Mouse (Mus musculus) brain, embryonic 14.5 days (tissue): ENCODE measurements at regions not wholly inside any gene's neighbourhood (a gene's known extent, or its start where the extent isn't known, plus 50 kb on each side); places are given as distances from the start of the nearest gene placed in this dataset.

Experiments
- CTCF ChIP-seq: fragments of 200-500 bp; IDR thresholded peaks from 2 replicates; pipeline ENCODE4 v1.5.1; 2012; ENCODE audit warnings: inconsistent platforms, mild to moderate bottlenecking, moderate library complexity, borderline replicate concordance; ENCODE audit not compliant: insufficient read depth, insufficient read length; ENCODE audit errors: extremely low read depth
- POLR2A ChIP-seq: fragments of 200-500 bp; IDR thresholded peaks from 2 replicates; pipeline ENCODE4 v1.6.1; 2012; ENCODE audit warnings: mild to moderate bottlenecking, inconsistent platforms, borderline replicate concordance; ENCODE audit not compliant: poor library complexity, insufficient read depth, insufficient read length, severe bottlenecking; ENCODE audit errors: extremely low read depth

DNA sequence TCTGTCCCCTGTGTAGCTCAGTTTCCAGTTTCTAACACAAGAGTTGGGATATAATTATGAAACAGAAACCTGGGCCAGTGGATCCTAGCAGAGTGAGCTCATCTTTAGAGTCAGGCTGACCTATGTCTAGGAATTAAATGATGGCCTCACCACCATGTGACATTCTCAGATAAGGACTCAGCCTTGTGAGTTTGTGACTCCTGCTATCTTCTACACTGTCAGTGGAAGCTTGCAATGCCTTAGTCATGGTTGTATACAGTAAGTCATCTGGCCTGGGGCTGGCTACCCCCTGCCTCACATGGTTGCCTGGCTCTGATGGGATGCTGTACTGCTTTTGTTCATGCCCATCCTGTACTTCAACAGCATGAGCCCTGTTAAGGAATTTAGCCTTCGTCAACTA, 90.3 kb upstream of the Glrp1 start:
- TF ChIP-seq CTCF (no peak), POLR2A (no peak)
